Mouse (Mus musculus) adrenal gland, postnatal 10 days (tissue): ENCODE measurements at regions not wholly inside any gene's neighbourhood (a gene's known extent, or its start where the extent isn't known, plus 50 kb on each side); places are given as distances from the start of the nearest gene placed in this dataset.

Experiments
- DNase-seq: peaks from one replicate; pipeline ENCODE4 v3.0.0; 2021; ENCODE audit warnings: mixed read lengths

- DNase-seq = no peak
These were observed 51.6 kb upstream of the Lpp start for GRCm38 (mm10) chr16:24341736-24342135.

GRCm38 (mm10) chr16:24340646-24341045, 52.7 kb upstream of the Lpp start:
- DNase-seq = no peak

GRCm38 (mm10) chr16:24339320-24340265, 53.7 kb upstream of the Lpp start:
- no peak for DNase-seq

- no peak for DNase-seq
These were observed 54.9 kb upstream of the Lpp start for GRCm38 (mm10) chr16:24338404-24338803.

GRCm38 (mm10) chr16:24334389-24334788, 58.9 kb upstream of the Lpp start:
- no peak for DNase-seq

- DNase-seq = no peak
These were observed 61.8 kb upstream of the Lpp start for GRCm38 (mm10) chr16:24331446-24332020.

GRCm38 (mm10) chr16:24326571-24326970, 66.7 kb upstream of the Lpp start:
- no peak for DNase-seq

GRCm38 (mm10) chr16:24326046-24326445, 67.3 kb upstream of the Lpp start:
- peak; percentile 36 for DNase-seq

GRCm38 (mm10) chr16:24324917-24325316, 68.4 kb upstream of the Lpp start:
- DNase-seq = no peak

- no peak for DNase-seq
These were observed 74.4 kb upstream of the Lpp start for GRCm38 (mm10) chr16:24318723-24319437.

- peak; percentile 17 for DNase-seq
These were observed 79.6 kb upstream of the Lpp start for GRCm38 (mm10) chr16:24313544-24314326.

GRCm38 (mm10) chr16:24305391-24305790, 87.9 kb upstream of the Lpp start:
- no peak for DNase-seq

- DNase-seq = no peak
These were observed 96.5 kb upstream of the Lpp start for GRCm38 (mm10) chr16:24296790-24297189.

- no peak for DNase-seq
These were observed 97.5 kb upstream of the Lpp start for GRCm38 (mm10) chr16:24295626-24296440.

- DNase-seq = no peak
These were observed 109.1 kb upstream of the Lpp start for GRCm38 (mm10) chr16:24284215-24284614.

- DNase-seq = peak; percentile 76
These were observed 111.1 kb upstream of the Lpp start for GRCm38 (mm10) chr16:24282194-24282683.

GRCm38 (mm10) chr16:24281561-24281960, 111.7 kb upstream of the Lpp start:
- peak; percentile 5 for DNase-seq

- no peak for DNase-seq
These were observed 115.5 kb upstream of the Lpp start for GRCm38 (mm10) chr16:24277857-24278256.

- DNase-seq = no peak
These were observed 130.6 kb upstream of the Lpp start for GRCm38 (mm10) chr16:24262701-24263100.

- no peak for DNase-seq
These were observed 133.5 kb upstream of the Lpp start for GRCm38 (mm10) chr16:24259711-24260230.

GRCm38 (mm10) chr16:24258991-24259390, 134.3 kb upstream of the Lpp start:
- no peak for DNase-seq
